Mouse (Mus musculus) heart, embryonic 16.5 days (tissue): Measurements from ENCODE around the gene Eme2. TPM values are rescaled to one million over a fixed set of nuclear protein-coding genes. Genes with fewer than 3 reads are reported as not detected.

Source experiments
- ATAC-seq: fragments of 200-750 bp; cut with Nextera tagmentation; replicated peaks from 2 replicates; pipeline ENCODE4 v1.8.0; 2017; ENCODE audit warnings: moderate number of reproducible peaks; ENCODE audit not compliant: insufficient read depth, low FRiP score; ENCODE audit errors: extremely low read depth
- H3K27ac ChIP-seq: fragments of 300-500 bp; sonication (generic); 2 replicates; pipeline ENCODE4 v1.5.1; 2014; ENCODE audit warnings: mild to moderate bottlenecking, low read length, control low read depth, moderate library complexity
- H3K27me3 ChIP-seq: fragments of 300-500 bp; sonication (generic); 2 replicates; pipeline ENCODE4 v1.6.1; 2014; ENCODE audit warnings: low read length, mixed read lengths; ENCODE audit not compliant: control insufficient read depth, insufficient read depth
- H3K36me3 ChIP-seq: fragments of 300-500 bp; sonication (generic); 2 replicates; pipeline ENCODE4 v1.6.1; 2014; ENCODE audit not compliant: control insufficient read depth, insufficient read depth
- H3K4me1 ChIP-seq: fragments of 300-500 bp; sonication (generic); 2 replicates; pipeline ENCODE4 v1.6.1; 2014; ENCODE audit warnings: low read length, mixed read lengths; ENCODE audit not compliant: control insufficient read depth, insufficient read depth
- H3K4me2 ChIP-seq: fragments of 300-500 bp; sonication (generic); 2 replicates; pipeline ENCODE4 v1.6.1; 2014; ENCODE audit warnings: low read depth, mild to moderate bottlenecking, control low read depth, low read length
- H3K4me3 ChIP-seq: fragments of 300-500 bp; sonication (generic); 2 replicates; pipeline ENCODE4 v1.5.1; 2014; ENCODE audit warnings: mild to moderate bottlenecking, control low read depth, low read length
- H3K9ac ChIP-seq: fragments of 300-500 bp; sonication (generic); 2 replicates; pipeline ENCODE4 v1.6.1; 2014; ENCODE audit warnings: low read length, control low read depth
- H3K9me3 ChIP-seq: fragments of 300-500 bp; sonication (generic); replicated peaks from 2 replicates; pipeline ENCODE4 v1.6.1; 2016; ENCODE audit warnings: low read length; ENCODE audit not compliant: control insufficient read depth
- WGBS: fragments of 180-500 bp; shearing (Covaris S2); extraction: QIAGEN DNeasy Blood & Tissue Kit; methylation state at CpG from one replicate; pipeline ENCODE4 v1.1.7; 2014; 5-methylcytosine and 5-hydroxymethylcytosine counted together
- polyA plus RNA-seq: library from polyadenylated mRNA; unstranded; fragments of >200 nt; fragmentation: Nextera tagmentation; extraction: Ambion mirVana; gene quantifications from 2 replicates; pipeline ENCODE4 v1.2.1, GENCODE M21; 2015

Gene Eme2
- polyA plus RNA-seq, 1 experiment from 2014 or later, result 18.2 TPM

GRCm38 (mm10) chr17:24884391-24884790 is 10.5 kb downstream of the Eme2 start:
- no peak for ATAC-seq
- no peaks in the 10 kb centered on the region for H3K9me3 ChIP-seq
- H3K4me2 ChIP-seq, result no peak overlapping the region
- no peak overlapping the region for H3K27ac ChIP-seq
- 70% methylated on average over 6 of the region's 6 CpGs for WGBS
- H3K9ac ChIP-seq, result no peak overlapping the region
- H3K4me3 ChIP-seq, result no peak overlapping the region
- H3K36me3 ChIP-seq, result peaks cover 14% of the 10 kb centered on the region; the same call in 1 of the 2 replicates
- no peaks in the 10 kb centered on the region for H3K27me3 ChIP-seq
- H3K4me1 ChIP-seq, result peaks cover 20% of the 10 kb centered on the region

- Histone ChIP-seq H3K36me3 (peaks cover 9% of the 10 kb centered on the region; the same call in 1 of the 2 replicates), H3K9ac (no peak overlapping the region), H3K27me3 (no peaks in the 10 kb centered on the region), H3K4me2 (no peak overlapping the region), H3K27ac (no peak overlapping the region), H3K9me3 (no peaks in the 10 kb centered on the region), H3K4me1 (peaks cover 8% of the 10 kb centered on the region), H3K4me3 (no peak overlapping the region)
- no peak for ATAC-seq
- 47% methylated on average over 7 of the region's 7 CpGs for WGBS
These were observed 13.0 kb downstream of the Eme2 start for GRCm38 (mm10) chr17:24881738-24882440.

GRCm38 (mm10) chr17:24878531-24878930 is 16.4 kb downstream of the Eme2 start:
- no peak for ATAC-seq
- H3K9me3 ChIP-seq, result no peaks in the 10 kb centered on the region
- no peak overlapping the region for H3K4me3 ChIP-seq
- H3K27ac ChIP-seq, result no peak overlapping the region
- H3K27me3 ChIP-seq, result no peaks in the 10 kb centered on the region
- no peak overlapping the region for H3K9ac ChIP-seq
- H3K4me1 ChIP-seq, result no peaks in the 10 kb centered on the region
- H3K4me2 ChIP-seq, result no peak overlapping the region
- WGBS, result 72% methylated on average over 8 of the region's 8 CpGs
- peaks cover 9% of the 10 kb centered on the region; the same call in 1 of the 2 replicates for H3K36me3 ChIP-seq

GRCm38 (mm10) chr17:24878117-24878397 is 16.8 kb downstream of the Eme2 start:
- Histone ChIP-seq H3K9me3 (no peaks in the 10 kb centered on the region), H3K4me3 (no peak overlapping the region), H3K4me2 (no peak overlapping the region), H3K27ac (no peak overlapping the region), H3K36me3 (peaks cover 5% of the 10 kb centered on the region; the same call in 1 of the 2 replicates), H3K9ac (peak overlapping the region; percentile 20; the same call in 1 of the 2 replicates), H3K27me3 (no peaks in the 10 kb centered on the region), H3K4me1 (no peaks in the 10 kb centered on the region)
- ATAC-seq, result no peak
- 35% methylated on average over 5 of the region's 5 CpGs for WGBS

- Histone ChIP-seq H3K4me1 (no peaks in the 10 kb centered on the region), H3K36me3 (peaks cover 2% of the 10 kb centered on the region; the same call in 1 of the 2 replicates), H3K9me3 (no peaks in the 10 kb centered on the region), H3K27ac (no peak overlapping the region), H3K9ac (no peak overlapping the region; the same call in 1 of the 2 replicates), H3K27me3 (no peaks in the 10 kb centered on the region), H3K4me3 (no peak overlapping the region), H3K4me2 (no peak overlapping the region)
- 58% methylated on average over 10 of the region's 10 CpGs for WGBS
- peak; percentile 46; the same call in 1 of the 2 replicates for ATAC-seq
These were observed 17.4 kb downstream of the Eme2 start for GRCm38 (mm10) chr17:24877336-24878116.

GRCm38 (mm10) chr17:24874989-24875388 is 19.9 kb downstream of the Eme2 start:
- Histone ChIP-seq H3K27me3 (no peaks in the 10 kb centered on the region), H3K4me1 (no peaks in the 10 kb centered on the region), H3K4me2 (no peak overlapping the region), H3K36me3 (no peaks in the 10 kb centered on the region), H3K9me3 (no peaks in the 10 kb centered on the region), H3K27ac (no peak overlapping the region), H3K4me3 (no peak overlapping the region), H3K9ac (no peak overlapping the region)
- no peak for ATAC-seq
- 66% methylated on average over 8 of the region's 8 CpGs for WGBS

- no peak for ATAC-seq
- H3K27ac ChIP-seq, result no peak overlapping the region
- WGBS, result 35% methylated on average over 1 of the region's 1 CpGs
These were observed 20.5 kb downstream of the Eme2 start for GRCm38 (mm10) chr17:24874405-24874745.

GRCm38 (mm10) chr17:24873695-24874404 is 21.0 kb downstream of the Eme2 start:
- ATAC-seq, result no peak
- Histone ChIP-seq H3K27me3 (no peaks in the 10 kb centered on the region), H3K4me1 (no peaks in the 10 kb centered on the region), H3K9me3 (no peaks in the 10 kb centered on the region), H3K4me2 (no peak overlapping the region), H3K27ac (no peak overlapping the region), H3K9ac (no peak overlapping the region), H3K36me3 (no peaks in the 10 kb centered on the region), H3K4me3 (no peak overlapping the region)
- WGBS, result 36% methylated on average over 4 of the region's 4 CpGs

More at GRCm38 (mm10) chr17:24874405-24874745, 20.5 kb downstream of the Eme2 start:
- H3K4me1 ChIP-seq, result no peaks in the 10 kb centered on the region
- H3K36me3 ChIP-seq, result no peaks in the 10 kb centered on the region
- no peak overlapping the region for H3K9ac ChIP-seq
- H3K4me3 ChIP-seq, result no peak overlapping the region
- no peaks in the 10 kb centered on the region for H3K9me3 ChIP-seq
- H3K27me3 ChIP-seq, result no peaks in the 10 kb centered on the region
- H3K4me2 ChIP-seq, result no peak overlapping the region

- peaks cover 6% of the 10 kb centered on the region; the same call in 1 of the 2 replicates for H3K36me3 ChIP-seq
- H3K4me1 ChIP-seq, result no peaks in the 10 kb centered on the region
- no peak for ATAC-seq
- no peaks in the 10 kb centered on the region for H3K27me3 ChIP-seq
- H3K9ac ChIP-seq, result no peak overlapping the region
- 85% methylated on average over 10 of the region's 10 CpGs for WGBS
- no peak overlapping the region for H3K27ac ChIP-seq
- no peak overlapping the region for H3K4me3 ChIP-seq
- H3K9me3 ChIP-seq, result no peaks in the 10 kb centered on the region
- no peak overlapping the region for H3K4me2 ChIP-seq
These were observed 27.0 kb downstream of the Eme2 start for GRCm38 (mm10) chr17:24867914-24868313.
